Mouse (Mus musculus) lung, postnatal 0 days (tissue): ENCODE data around the gene Map3k13. TPM values are rescaled to one million over a fixed set of nuclear protein-coding genes. Genes with fewer than 3 reads are reported as not detected.

Experiments
- ATAC-seq: fragments of 200-750 bp; cut with Nextera tagmentation; 2 replicates; pipeline ENCODE4 v1.8.0; 2017; ENCODE audit warnings: moderate library complexity
- DNase-seq: peaks from one replicate; pipeline ENCODE4 v3.0.0-alpha.2; 2016; ENCODE audit warnings: low spot score
- H3K27ac ChIP-seq: fragments of 300-500 bp; sonication (generic); 2 replicates; pipeline ENCODE4 v1.5.1; 2014; ENCODE audit warnings: antibody characterized with exemption, mild to moderate bottlenecking, low read length, mixed read lengths
- H3K27me3 ChIP-seq: fragments of 300-500 bp; sonication (generic); replicated peaks from 2 replicates; pipeline ENCODE4 v1.6.1; 2014; ENCODE audit warnings: low read length, mixed read lengths; ENCODE audit not compliant: insufficient read depth
- H3K36me3 ChIP-seq: fragments of 300-500 bp; sonication (generic); 2 replicates; pipeline ENCODE4 v1.6.1; 2014; ENCODE audit warnings: low read length, mixed read lengths; ENCODE audit not compliant: insufficient read depth
- H3K4me1 ChIP-seq: fragments of 300-500 bp; sonication (generic); 2 replicates; pipeline ENCODE4 v1.6.1; 2014; ENCODE audit warnings: antibody characterized with exemption, low read depth, low read length, mixed read lengths; ENCODE audit not compliant: insufficient read depth
- H3K4me2 ChIP-seq: fragments of 300-500 bp; sonication (generic); replicated peaks from 2 replicates; pipeline ENCODE4 v1.6.1; 2014; ENCODE audit warnings: low read depth, mild to moderate bottlenecking, low read length, moderate library complexity, mixed read lengths
- H3K4me3 ChIP-seq: fragments of 300-500 bp; sonication (generic); 2 replicates; pipeline ENCODE4 v1.5.1; 2014; ENCODE audit warnings: low read depth, low read length
- H3K9ac ChIP-seq: fragments of 300-500 bp; sonication (generic); replicated peaks from 2 replicates; pipeline ENCODE4 v1.6.1; 2014; ENCODE audit warnings: low read depth, mild to moderate bottlenecking
- H3K9me3 ChIP-seq: fragments of 300-500 bp; sonication (generic); 2 replicates; pipeline ENCODE4 v1.6.1; 2016; ENCODE audit warnings: low read length, mixed read lengths
- CTCF ChIP-seq: IDR thresholded peaks from 2 replicates; pipeline ENCODE4 v1.5.1; 2016; ENCODE audit warnings: antibody characterized with exemption, mild to moderate bottlenecking
- EP300 ChIP-seq: IDR thresholded peaks from 2 replicates; pipeline ENCODE4 v1.6.1; 2016; ENCODE audit warnings: antibody characterized with exemption, mild to moderate bottlenecking, control low read depth
- WGBS: fragments of 180-500 bp; shearing (Covaris S2); extraction: QIAGEN DNeasy Blood & Tissue Kit; methylation state at CpG from one replicate; pipeline ENCODE4 v1.1.7; 2014; 5-methylcytosine and 5-hydroxymethylcytosine counted together
- polyA plus RNA-seq: library from polyadenylated mRNA; unstranded; fragments of >200 nt; fragmentation: Nextera tagmentation; extraction: Ambion mirVana; gene quantifications from 2 replicates; pipeline ENCODE4 v1.2.1, GENCODE M21; 2015

Gene Map3k13
- polyA plus RNA-seq, 1 experiment from 2014 or later = 0.37 TPM

DNA sequence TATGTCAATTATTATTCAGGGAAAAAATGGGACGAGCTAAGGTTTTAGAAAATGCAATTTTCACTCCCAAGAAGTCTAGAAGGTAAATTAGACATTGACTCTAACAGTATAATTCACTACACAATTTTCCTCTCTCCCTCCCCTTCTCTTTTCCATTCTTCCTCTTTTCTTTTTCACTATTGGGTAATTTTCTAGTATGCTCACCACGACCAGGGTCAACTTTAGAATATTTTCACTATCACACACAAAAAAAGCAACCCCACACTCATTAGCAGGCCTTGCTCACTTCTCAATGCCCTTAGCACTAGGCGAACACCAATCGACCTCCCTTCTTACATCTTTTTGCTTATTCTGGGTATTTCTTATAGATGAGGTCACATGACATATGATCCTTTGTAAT is 54.7 kb downstream of the Map3k13 start:
- Histone ChIP-seq H3K27me3 (no peaks in the 10 kb centered on the region), H3K9ac (no peak overlapping the region), H3K36me3 (no peaks in the 10 kb centered on the region), H3K4me3 (no peak overlapping the region), H3K27ac (no peak overlapping the region), H3K4me2 (no peak overlapping the region), H3K4me1 (no peaks in the 10 kb centered on the region), H3K9me3 (no peaks in the 10 kb centered on the region)
- TF ChIP-seq CTCF = no peak
- no peak for TF ChIP-seq EP300
- WGBS = 82% methylated on average over 4 of the region's 4 CpGs
- ATAC-seq (no peak), DNase-seq (no peak)

DNA sequence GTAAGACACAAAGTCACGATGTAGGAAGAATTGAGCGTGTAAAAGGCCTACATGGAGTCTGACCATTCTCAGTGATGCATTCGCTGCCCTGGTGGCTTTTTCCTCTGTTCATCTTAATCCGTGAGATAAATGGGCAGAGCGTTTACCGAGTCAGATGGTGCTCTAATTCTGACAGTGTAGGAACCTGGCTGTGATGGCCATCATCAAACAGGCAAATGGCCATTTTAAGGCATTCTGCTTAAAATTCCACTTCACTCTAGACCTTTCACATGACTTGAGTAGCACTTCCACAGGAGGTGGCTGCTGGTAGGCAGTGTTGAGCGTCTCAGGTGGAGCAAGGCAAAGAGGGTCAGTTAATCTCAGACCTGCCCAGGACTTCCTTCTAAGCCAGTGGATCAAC is 58.2 kb downstream of the Map3k13 start:
- H3K27me3 ChIP-seq = no peaks in the 10 kb centered on the region
- no peak for TF ChIP-seq CTCF
- TF ChIP-seq EP300 = no peak
- ATAC-seq (no peak), DNase-seq (no peak)
- H3K4me1 ChIP-seq = no peaks in the 10 kb centered on the region
- no peak overlapping the region for H3K4me2 ChIP-seq
- 87% methylated on average over 7 of the region's 7 CpGs for WGBS
- no peaks in the 10 kb centered on the region for H3K9me3 ChIP-seq
- no peak overlapping the region for H3K4me3 ChIP-seq
- H3K9ac ChIP-seq = no peak overlapping the region
- no peak overlapping the region for H3K27ac ChIP-seq
- H3K36me3 ChIP-seq = no peaks in the 10 kb centered on the region

DNA sequence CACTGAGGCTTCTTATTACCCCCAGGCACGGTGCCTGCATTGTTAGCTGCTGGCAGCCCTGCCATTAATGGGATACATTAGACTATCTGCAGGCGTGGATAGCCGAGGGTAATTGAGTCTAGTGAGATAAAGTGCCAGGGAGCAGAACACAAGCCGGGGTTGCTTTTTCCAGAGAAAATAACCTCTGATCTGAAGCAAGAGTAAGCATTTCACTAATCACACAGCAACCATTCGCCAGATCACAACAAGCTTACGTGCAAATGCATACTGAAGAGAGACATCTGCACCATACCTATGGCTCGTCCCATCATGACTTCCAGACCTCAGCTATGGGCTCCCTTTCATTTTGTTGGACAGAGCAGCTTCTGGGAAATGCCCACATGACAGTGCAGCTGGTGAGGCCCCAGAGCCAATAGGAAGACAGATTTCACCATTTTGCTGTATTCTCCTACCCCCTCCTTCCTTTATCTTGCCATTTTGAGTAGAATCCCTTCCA is 59.3 kb downstream of the Map3k13 start:
- H3K4me3 ChIP-seq = no peak overlapping the region
- no peaks in the 10 kb centered on the region for H3K27me3 ChIP-seq
- no peak for TF ChIP-seq CTCF
- no peak for TF ChIP-seq EP300
- no peaks in the 10 kb centered on the region for H3K9me3 ChIP-seq
- no peak for DNase-seq
- H3K4me1 ChIP-seq = no peaks in the 10 kb centered on the region
- no peak overlapping the region for H3K27ac ChIP-seq
- H3K4me2 ChIP-seq = no peak overlapping the region
- no peaks in the 10 kb centered on the region for H3K36me3 ChIP-seq
- no peak for ATAC-seq
- H3K9ac ChIP-seq = no peak overlapping the region
- 72% methylated on average over 7 of the region's 7 CpGs for WGBS

DNA sequence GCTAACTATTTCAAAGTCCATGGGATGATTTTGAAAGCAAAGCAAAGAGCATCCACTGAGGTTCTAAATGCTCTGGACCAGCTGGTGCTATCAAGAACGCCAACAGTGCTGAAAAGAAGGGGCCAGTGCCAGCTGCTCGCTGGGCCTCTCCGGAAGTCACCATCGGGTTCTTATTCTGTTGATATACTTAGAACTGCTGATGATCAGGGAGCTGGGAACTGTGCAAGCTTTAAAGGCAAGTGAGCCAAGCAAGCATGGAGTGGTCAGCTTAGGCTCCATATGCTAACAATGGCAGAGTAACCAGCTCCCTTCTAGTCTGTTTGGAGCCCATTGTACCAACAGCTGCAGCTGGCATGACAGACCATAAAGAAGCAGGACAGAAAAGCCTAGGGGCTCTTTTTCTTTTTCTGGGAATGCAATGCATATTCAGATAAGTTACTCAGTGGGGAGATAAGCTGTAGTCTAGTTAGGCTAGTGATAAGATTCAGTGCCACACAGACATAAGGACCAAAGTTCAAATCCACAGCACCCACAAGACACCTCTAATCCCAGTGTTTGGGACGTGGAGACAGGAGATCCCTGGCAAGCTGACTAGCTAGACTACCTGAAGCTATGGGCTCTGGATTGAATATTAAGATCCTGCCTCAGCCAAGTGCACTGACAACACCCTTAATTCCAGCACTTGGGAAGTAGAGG is 60.6 kb downstream of the Map3k13 start:
- Histone ChIP-seq H3K9ac (no peak overlapping the region), H3K27ac (no peak overlapping the region), H3K4me1 (no peaks in the 10 kb centered on the region), H3K4me3 (no peak overlapping the region), H3K4me2 (no peak overlapping the region), H3K27me3 (no peaks in the 10 kb centered on the region), H3K36me3 (no peaks in the 10 kb centered on the region), H3K9me3 (no peaks in the 10 kb centered on the region)
- 86% methylated on average over 5 of the region's 5 CpGs for WGBS
- TF ChIP-seq EP300 (no peak), CTCF (no peak)
- DNase-seq = no peak
- no peak for ATAC-seq

DNA sequence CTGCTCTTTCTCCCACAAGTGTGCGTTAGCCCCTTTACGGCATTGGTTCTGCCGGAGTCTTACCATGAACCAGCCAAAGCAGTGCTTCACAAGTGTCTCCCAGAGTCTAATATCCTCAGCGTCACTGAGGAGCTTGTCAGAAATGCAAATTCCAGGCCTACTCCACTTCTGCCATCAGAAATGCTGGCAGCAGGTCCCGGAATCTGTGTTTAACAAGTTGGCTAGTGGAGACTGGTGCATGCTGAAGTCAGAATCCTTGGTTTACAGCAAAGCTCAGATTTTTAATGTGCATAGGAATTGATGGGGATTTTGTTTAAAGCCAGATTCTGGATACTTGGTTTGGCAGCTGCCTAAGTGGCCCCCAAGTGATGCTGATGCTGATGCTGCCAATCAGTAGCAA is 62.0 kb downstream of the Map3k13 start:
- no peak overlapping the region for H3K9ac ChIP-seq
- TF ChIP-seq CTCF = no peak
- no peak for TF ChIP-seq EP300
- H3K4me2 ChIP-seq = no peak overlapping the region
- ATAC-seq (no peak), DNase-seq (no peak)
- H3K4me3 ChIP-seq = no peak overlapping the region
- no peaks in the 10 kb centered on the region for H3K27me3 ChIP-seq
- no peak overlapping the region for H3K27ac ChIP-seq
- no peaks in the 10 kb centered on the region for H3K9me3 ChIP-seq
- 58% methylated on average over 5 of the region's 5 CpGs for WGBS
- H3K36me3 ChIP-seq = no peaks in the 10 kb centered on the region
- no peaks in the 10 kb centered on the region for H3K4me1 ChIP-seq

DNA sequence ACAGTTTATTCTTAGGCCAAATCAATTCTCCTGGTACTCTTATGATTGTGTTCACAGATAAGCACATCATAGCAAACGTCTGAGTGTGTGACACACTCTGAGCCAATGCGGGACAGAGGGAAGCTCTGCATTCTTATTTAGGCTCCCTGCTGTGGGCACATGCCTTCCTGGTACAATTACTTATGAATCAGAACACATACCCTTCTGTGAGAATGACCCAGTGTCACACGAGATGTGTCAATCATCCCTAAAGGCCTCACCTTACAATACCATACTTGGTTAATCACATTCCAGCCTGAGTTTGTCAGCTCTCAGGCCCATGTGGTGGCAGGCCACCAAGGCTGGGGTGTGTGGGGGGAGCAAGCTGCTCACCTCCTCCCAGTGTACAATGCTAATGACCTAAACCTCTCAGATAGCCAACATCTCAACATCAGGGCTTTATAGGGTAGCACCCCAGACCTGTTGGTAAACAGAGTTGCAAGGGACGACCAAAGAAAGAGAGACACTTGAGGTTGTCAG is 63.0 kb downstream of the Map3k13 start:
- no peaks in the 10 kb centered on the region for H3K27me3 ChIP-seq
- WGBS = 38% methylated on average over 4 of the region's 4 CpGs
- H3K4me2 ChIP-seq = no peak overlapping the region
- no peak for TF ChIP-seq EP300
- no peak for TF ChIP-seq CTCF
- H3K4me3 ChIP-seq = no peak overlapping the region
- H3K4me1 ChIP-seq = no peaks in the 10 kb centered on the region
- H3K27ac ChIP-seq = no peak overlapping the region
- H3K9me3 ChIP-seq = no peaks in the 10 kb centered on the region
- H3K36me3 ChIP-seq = no peaks in the 10 kb centered on the region
- ATAC-seq (no peak), DNase-seq (no peak)
- H3K9ac ChIP-seq = no peak overlapping the region
